Mouse (Mus musculus): ENCODE measurements around the gene Cdc42ep2.

Gene Cdc42ep2

GRCm38 (mm10) chr19:5874391-5874968 lies 50.1 kb downstream of the Cdc42ep2 start:
- DNase-seq (ENCODE audit: low spot score in 2 of 2), result no peak

GRCm38 (mm10) chr19:5872931-5873556 lies 51.6 kb downstream of the Cdc42ep2 start:
- DNase-seq (ENCODE audit: low spot score in 2 of 2), result no peak

- DNase-seq (ENCODE audit: low spot score in 2 of 2), result no peak
Observed at GRCm38 (mm10) chr19:5872528-5872927, 52.1 kb downstream of the Cdc42ep2 start.

- DNase-seq (ENCODE audit: low spot score in 2 of 2), result no peak
Observed at GRCm38 (mm10) chr19:5871683-5872082, 52.9 kb downstream of the Cdc42ep2 start.

- no peak for DNase-seq (ENCODE audit: low spot score in 2 of 2)
Observed at GRCm38 (mm10) chr19:5871273-5871672, 53.3 kb downstream of the Cdc42ep2 start.

GRCm38 (mm10) chr19:5868096-5868495 lies 56.5 kb downstream of the Cdc42ep2 start:
- no peak for DNase-seq (ENCODE audit: low spot score in 2 of 2)

All from spleen, postnatal 14 days (tissue).